Mouse (Mus musculus) left cerebral cortex, adult 9 months (tissue): ENCODE results near the gene Srrm4.
A peak's percentile ranks its signal among the peaks of the same experiment; 100 is the strongest.

Experiments used
- DNase-seq, 2 experiments: peaks; one replicate each; pipeline ENCODE4 v3.0.0; 2022; ENCODE audit warnings: low spot score in 2 of 2

Srrm4 gene

DNA sequence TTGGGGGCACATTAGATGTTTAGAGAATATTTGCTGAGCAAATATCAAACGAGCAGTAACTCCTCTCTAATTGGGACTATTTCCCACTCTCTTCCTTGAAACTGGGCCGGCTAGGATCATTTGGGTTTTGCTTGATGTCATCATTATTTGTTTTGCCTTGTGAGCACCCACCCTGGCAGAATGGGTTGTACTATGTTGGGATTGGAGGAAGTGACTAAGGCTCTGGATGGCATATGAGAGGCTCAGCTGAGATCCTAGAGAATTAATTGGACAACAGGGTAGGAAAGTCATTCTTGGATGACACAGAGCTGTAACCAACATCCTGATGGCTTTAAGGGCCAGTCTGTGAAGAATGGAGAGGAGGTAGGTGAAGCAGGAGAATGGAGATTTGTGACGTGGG lies 185.1 kb downstream of the Srrm4 start:
- no peak for DNase-seq

DNA sequence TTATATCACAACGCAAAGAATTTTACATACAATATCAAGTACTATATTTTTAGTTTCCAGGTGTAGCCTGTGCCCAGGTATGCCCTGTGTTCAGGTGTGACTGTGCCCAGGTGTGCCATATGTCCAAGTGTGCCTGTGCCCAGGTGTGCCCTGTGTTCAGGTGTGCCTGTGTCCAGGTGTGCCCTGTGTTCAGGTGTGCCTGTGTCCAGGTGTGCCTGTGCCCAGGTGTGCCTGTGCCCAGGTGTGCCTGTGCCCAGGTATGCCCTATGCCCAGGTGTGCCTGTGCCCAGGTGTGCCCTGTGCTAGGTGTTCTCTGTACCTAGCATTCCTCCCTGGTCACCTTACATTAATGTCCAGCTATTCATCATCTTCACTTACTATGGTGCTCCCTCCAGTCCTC lies 185.7 kb downstream of the Srrm4 start:
- no peak for DNase-seq

- no peak for DNase-seq
Observed at GRCm38 (mm10) chr5:116404063-116404462, 187.6 kb downstream of the Srrm4 start.

DNA sequence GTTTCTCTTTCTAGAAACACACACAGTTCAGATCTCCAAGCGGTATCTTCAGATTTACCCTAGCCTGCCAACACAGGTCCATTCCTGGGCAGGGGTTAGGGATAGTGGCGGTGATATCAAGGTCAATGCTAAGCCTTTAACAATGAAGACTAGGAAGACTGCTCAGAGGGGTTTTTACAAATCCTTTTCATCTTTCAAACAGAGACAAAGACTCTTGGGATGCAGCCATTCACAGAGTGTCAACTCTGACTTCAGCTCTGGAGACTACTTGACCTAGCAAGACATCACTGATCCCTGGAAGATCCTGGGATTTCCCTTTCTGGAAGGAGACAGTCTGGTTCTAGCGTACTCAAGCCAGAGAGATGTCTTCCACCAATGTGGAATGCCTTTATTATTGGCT lies 190.8 kb downstream of the Srrm4 start:
- DNase-seq, result no peak

- no peak for DNase-seq
Observed at GRCm38 (mm10) chr5:116400042-116400730, 191.4 kb downstream of the Srrm4 start.

- DNase-seq, result no peak
Observed at GRCm38 (mm10) chr5:116396104-116396503, 195.5 kb downstream of the Srrm4 start.

- DNase-seq, result no peak
Observed at GRCm38 (mm10) chr5:116392603-116393002, 199.0 kb downstream of the Srrm4 start.

GRCm38 (mm10) chr5:116389856-116390542 lies 201.6 kb downstream of the Srrm4 start:
- peak in 1 of 2 experiments; percentile 44 for DNase-seq

- no peak for DNase-seq
Observed at GRCm38 (mm10) chr5:116389321-116389720, 202.3 kb downstream of the Srrm4 start.
